Mouse (Mus musculus) gastrocnemius, postnatal 25 days (tissue): ENCODE results near the gene Btbd35f23. TPM values are rescaled to one million over a fixed set of nuclear protein-coding genes. Genes with fewer than 3 reads are reported as not detected.
"Not testable (repeated sequence)": the region's sequence is repeated elsewhere in the genome, so short reads cannot be mapped to it uniquely, and the experiment has no call there.

Experiments used
- DNase-seq: peaks from one replicate; pipeline ENCODE4 v3.0.0; 2022
- long read RNA-seq, 2 experiments: library from polyadenylated mRNA; stranded (forward); transcript quantifications; one replicate each; pipeline ENCODE4 v2.0.0; 2021
- total RNA-seq, 2 experiments: library from RNA; stranded (reverse); gene quantifications; 1 replicate in 1 of 2; 2 replicates in 1 of 2; pipeline ENCODE4 v1.2.3; 2021

Btbd35f23 gene
- not detected for total RNA-seq
- long read RNA-seq, experiment 1 = 0 reads
- long read RNA-seq, experiment 2 = 0 reads

GRCm38 (mm10) chrX:3076575-3076974 is at the start of gene Btbd35f23:
TSS of gene Btbd35f23 (plus strand) at chrX:3076875.
- not testable (repeated sequence) for DNase-seq

Other genes with a start within 250 kb of the Btbd35f23 start
- not detected for gene Btbd35f24, start 119.0 kb downstream of the Btbd35f23 start, total RNA-seq